Mouse (Mus musculus) retina, adult 2 months (tissue): ENCODE measurements around the gene Vars.
"Not testable (repeated sequence)": the region's sequence is repeated elsewhere in the genome, so short reads cannot be mapped to it uniquely, and the experiment has no call there.

Source experiments
- DNase-seq: peaks from one replicate; pipeline ENCODE4 v3.0.0-alpha.2; 2012; ENCODE audit warnings: low read depth, low spot score

Vars gene

GRCm38 (mm10) chr17:35003022-35003838 lies 2.4 kb downstream of the Vars start:
- DNase-seq = no peak

DNA sequence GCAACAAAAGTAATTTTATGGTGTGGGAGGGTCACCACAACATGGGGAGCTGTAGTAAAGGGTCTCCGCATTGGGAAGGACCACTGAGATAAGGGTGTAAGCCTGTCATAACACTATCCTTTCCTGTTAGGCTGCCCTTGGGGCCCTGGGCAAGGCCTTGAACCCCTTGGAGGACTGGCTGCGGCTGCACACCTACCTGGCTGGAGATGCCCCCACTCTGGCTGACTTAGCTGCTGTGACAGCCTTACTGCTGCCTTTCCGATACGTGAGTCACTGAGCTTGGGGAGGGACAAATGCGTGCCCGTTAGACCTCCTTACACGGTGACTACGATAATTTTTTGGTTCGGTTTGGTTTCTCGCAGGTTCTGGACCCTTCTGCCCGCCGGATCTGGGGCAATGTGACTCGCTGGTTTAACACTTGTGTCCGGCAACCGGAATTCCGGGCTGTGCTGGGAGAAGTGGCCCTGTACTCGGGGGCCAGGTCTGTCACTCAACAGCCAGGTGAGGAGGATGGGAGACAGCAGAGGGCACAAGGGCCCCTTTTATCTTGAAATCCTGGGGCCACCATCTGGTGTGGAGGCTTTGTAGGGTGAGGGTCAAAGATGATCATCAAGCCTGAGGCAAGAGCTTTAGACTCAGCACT lies 3.4 kb downstream of the Vars start:
- DNase-seq = no peak

- DNase-seq = no peak
Observed at GRCm38 (mm10) chr17:35005158-35005557, 4.4 kb downstream of the Vars start.

- DNase-seq = not testable (repeated sequence)
Observed at GRCm38 (mm10) chr17:35005902-35006301, 5.1 kb downstream of the Vars start.

DNA sequence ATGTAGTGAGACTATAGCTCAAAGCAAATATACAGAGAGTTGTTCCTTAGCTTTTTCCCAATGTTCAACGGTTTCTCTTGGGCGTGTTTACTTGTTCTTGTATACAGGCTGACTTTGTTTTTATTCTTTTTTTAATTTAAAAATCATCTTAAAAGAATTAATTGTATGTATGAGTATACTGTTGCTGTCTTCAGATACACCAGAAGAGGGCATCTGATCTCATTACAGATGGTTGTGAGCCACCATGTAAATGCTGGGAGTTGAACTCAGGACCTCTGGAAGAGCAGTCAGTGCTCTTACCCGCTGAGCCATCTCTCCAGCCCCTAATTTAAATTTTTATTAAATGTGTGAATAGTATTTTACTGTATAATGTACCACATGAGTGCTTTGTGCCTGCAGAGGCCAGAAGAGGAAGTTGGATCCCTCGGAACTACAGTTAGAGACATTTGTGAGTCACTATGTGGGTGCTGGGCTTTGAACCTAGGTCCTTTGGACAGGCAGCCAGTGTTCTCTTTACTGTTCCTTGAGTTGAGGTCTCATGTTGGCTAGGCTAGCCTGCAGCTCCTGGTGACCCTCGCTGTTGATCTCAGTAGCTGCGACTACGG lies 6.7 kb downstream of the Vars start:
- no peak for DNase-seq

DNA sequence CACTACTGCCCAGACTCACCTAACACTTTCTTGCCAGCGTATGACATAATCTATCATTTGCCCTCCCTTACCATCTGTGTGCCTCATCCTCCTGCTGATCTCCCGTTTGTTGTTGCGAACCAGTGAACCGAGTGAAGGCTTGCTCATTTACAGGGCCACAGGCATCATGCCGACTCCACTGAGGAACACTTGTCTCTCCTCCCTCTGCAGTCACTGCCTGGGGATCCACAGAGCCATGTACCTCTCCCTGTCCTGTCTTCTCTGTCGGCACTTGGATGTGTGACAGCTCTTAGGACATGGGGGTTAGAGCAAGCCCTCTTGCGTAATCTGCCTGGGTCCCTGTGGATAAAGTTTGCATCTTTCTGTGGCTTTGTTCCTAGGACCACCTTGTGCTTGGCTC lies 8.8 kb downstream of the Vars start:
- DNase-seq = no peak

GRCm38 (mm10) chr17:35011440-35011839 lies 10.7 kb downstream of the Vars start:
- DNase-seq = no peak

- no peak for DNase-seq
Observed at GRCm38 (mm10) chr17:35012430-35012829, 11.6 kb downstream of the Vars start.

DNA sequence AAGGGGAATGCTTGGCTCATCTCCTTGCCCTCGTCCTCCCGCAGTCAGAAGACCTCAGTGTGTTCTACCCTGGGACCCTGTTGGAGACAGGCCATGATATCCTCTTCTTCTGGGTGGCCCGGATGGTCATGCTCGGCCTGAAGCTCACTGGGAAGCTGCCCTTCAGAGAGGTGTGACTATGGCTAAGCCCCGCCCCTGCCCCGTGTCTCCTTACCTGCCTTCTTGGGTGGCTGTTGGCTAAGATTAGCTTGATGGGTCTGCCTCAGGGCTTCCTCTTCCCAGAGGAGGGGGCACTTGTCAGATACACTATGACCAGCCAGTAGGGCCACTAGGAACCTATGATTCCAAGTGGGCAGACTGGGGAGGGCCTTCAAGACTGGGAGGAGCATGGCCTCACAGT lies 12.4 kb downstream of the Vars start:
- DNase-seq = no peak

GRCm38 (mm10) chr17:35015296-35015695 lies 14.5 kb downstream of the Vars start:
- no peak for DNase-seq

- DNase-seq = no peak
Observed at GRCm38 (mm10) chr17:35016376-35016775, 15.6 kb downstream of the Vars start, which contains the start of gene Vwa7. Gene Vwa7, plus strand, starts transcription at chr17:35016579.

- no peak for DNase-seq
Observed at GRCm38 (mm10) chr17:35016791-35017705, 16.3 kb downstream of the Vars start.

- no peak for DNase-seq
Observed at GRCm38 (mm10) chr17:35017706-35018030, 16.9 kb downstream of the Vars start.

DNA sequence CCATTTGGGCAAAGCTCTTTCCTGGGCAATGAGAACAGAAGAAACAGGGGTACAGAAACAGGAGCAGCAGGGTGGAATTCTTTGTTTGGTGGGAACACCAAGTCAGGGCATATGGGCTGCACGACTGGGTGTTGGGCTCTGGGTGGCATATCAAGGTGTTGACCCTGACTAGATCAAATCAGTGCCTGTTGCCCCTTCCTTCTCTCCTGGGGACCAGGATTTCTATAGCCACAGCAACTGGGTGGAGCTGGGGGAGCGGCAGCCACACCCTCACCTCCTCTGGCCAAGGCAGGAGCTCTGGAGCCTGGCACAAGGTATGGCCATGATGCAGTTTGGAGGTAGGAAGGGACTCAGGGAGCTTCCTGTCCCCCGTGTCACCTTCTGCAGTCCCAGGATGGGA lies 17.4 kb downstream of the Vars start:
- no peak for DNase-seq

GRCm38 (mm10) chr17:35019894-35020293 lies 19.1 kb downstream of the Vars start:
- no peak for DNase-seq

DNA sequence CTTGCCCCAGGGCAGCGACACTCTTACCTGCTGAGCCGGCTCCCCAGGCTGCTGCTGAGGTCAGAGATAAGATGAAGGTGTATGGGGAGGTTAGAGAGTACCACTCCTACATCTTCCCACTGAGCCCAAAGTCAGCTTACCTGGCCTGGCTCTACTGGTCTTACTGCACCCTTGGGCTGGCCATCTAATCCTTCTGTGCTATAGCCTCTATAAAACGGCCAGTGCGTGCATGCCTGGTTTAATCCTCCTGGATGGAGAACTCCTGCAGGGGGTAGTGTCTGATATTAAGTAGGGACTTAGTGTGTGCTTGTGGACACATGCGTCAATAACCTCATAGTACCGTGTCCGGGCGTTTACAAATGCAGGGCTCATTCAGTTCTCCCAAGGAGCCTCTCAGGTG lies 19.8 kb downstream of the Vars start:
- DNase-seq = no peak

GRCm38 (mm10) chr17:35021163-35021808 lies 20.5 kb downstream of the Vars start:
- DNase-seq = peak; percentile 41

DNA sequence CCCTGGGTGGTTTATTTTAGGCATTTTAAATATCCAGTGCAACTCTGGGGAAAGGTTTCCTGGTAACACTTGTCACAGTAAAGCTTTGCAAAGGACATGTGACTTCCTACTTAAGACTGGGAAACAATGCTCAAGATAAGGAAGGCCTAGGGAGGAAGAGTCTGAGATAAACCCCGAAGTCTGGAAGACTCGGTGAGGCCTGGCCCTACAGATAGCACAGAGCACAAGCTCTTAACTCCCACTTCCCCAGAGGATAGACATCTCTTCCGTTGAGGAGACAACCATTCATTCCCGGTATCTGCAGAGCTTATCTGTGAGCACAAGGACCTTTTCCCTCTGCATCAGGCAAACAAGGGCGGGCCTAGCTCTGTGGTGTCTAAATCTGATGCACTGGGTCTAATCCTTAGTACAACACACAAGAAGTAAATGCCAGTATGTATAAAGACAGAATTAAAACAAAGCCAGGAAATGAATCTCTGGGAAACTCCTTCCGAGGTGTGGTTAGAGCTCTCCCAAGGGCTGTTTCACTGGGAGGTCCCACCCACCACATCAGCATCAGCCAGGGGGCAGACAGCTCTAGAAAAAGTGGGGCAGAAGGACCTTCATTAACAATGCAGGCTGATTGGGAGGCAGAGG lies 21.2 kb downstream of the Vars start:
- no peak for DNase-seq

DNA sequence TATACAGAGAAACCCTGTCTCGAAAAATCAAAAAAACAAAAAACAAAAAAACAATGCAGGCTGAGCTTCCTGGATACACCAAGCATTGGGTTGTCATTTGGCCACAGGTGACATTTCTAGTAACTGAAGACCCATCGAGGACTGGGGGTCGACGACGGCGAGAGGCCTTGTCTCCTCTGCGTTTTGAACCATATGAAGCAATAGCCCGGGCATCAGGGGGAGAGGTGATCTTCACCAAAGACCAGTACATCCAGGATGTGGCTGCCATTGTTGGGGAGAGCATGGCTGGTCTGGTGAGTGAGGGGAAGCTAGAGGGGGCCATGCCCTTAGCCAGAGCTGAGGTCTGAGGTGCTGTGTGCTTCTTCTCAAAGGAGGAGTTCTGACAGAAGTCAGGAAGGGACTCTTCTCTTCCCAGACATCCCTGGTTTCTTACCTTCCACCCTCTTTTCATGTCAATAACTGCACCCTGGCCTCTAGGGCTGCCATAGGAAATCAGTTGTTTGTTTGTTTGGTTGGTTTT lies 21.8 kb downstream of the Vars start:
- no peak for DNase-seq

DNA sequence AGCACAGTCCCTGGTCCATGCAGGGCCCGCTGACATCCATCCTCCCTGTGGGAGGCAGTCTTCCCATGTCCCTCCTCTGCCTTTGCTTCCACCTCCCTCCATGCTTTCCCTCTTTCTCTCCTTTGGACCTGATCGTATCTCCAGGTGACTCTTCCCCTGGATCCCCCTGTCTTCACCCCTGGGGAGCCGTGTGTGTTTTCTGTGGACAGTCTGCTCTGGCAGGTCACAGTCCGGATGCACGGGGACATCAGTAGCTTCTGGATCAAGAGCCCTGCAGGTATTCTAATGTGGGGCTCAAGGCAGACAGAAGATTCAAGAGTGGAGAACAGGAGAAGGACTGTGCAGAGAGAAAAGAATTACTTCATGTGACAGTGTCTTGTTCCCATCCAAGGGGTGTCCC lies 22.4 kb downstream of the Vars start:
- DNase-seq = no peak

DNA sequence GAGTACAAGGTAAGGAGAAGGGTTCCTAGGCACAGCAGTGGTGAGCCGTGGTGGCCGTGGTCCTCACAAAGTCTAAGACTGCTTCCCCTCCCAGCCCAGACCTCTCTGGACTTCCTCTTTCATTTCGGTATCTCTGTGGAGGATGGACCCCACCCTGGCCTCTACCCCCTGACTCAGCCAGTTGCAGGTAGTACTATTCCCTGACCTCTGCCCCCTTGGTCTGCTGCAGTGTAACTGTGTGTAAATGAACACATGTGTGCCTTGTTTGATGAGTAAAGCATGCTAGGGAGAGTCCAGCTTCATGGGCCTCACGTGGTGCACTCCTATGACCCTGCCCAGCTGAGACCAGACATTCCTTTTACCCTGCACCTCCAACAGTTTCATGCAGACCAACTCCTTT lies 23.0 kb downstream of the Vars start:
- DNase-seq = no peak
